19 mouse cellular contexts compared by ENCODE assay signal in genomic region chr9:105947577-105947976, GRCm38 (mm10). TPM values are rescaled to one million over a fixed set of nuclear protein-coding genes. Genes with fewer than 3 reads are reported as not detected.
DNase-seq lines count a peak whose midpoint lies in the region; ATAC-seq and TF ChIP-seq lines count a peak whose summit lies in the region.
"Had no signal": no experiment of that assay in that cellular context is flagged by ENCODE, and none has a peak within 500 bp of the region (broad histone marks: within the 10 kb centered on the region; RNA-seq: fewer than 3 reads in every experiment).

No protein-coding gene starts in this region.

- no peak for TF ChIP-seq POLR2A in lung, adult 2 months (IDR thresholded peaks at IDR 0.05; ENCODE audit: borderline replicate concordance, extremely low read depth, low read depth, low read length)

- no peaks in the 10 kb centered on the region for H3K4me1 ChIP-seq in lung, adult 2 months (ENCODE audit: control insufficient read depth, insufficient read depth, low read length)
- H3K4me1 ChIP-seq: embryonic facial prominence, embryonic 15.5 days; midbrain, embryonic 15.5 days had no signal

- 54% methylated on average over 3 of the region's 3 CpGs for WGBS in lung, adult 2 months

- no peak overlapping the region; the same call in 1 of the 2 replicates for H3K27ac ChIP-seq in left cerebral cortex, adult 2 months
- H3K27ac ChIP-seq: embryonic facial prominence, embryonic 15.5 days; midbrain, embryonic 15.5 days had no signal

- ATAC-seq in inflammation-experienced regulatory T-cells, adult 6 months, result no peak
- ATAC-seq: midbrain, embryonic 15.5 days had no signal

- intact Hi-C loops in left cerebral cortex, adult 2 months (cut with DNase I), result no loop called here

- DNase-seq in layer of hippocampus, adult 11-12 months (ENCODE audit: low spot score), result peak; percentile 65
- no peak for DNase-seq in layer of hippocampus, postnatal 10 days (ENCODE audit: low spot score in 2 of 2)
- peak; percentile 68 to 76 for DNase-seq in layer of hippocampus, adult 18-20 months (ENCODE audit: low spot score in 2 of 2)
- peak; percentile 38 to 44 for DNase-seq in left cerebral cortex, adult 2 months (ENCODE audit: extremely low spot score in 1 of 2, low spot score in 2 of 2)
- peak; percentile 36 to 57 for DNase-seq in right cerebral cortex, postnatal 36 days (ENCODE audit: low spot score in 2 of 2)
- DNase-seq in retina, embryonic 14.5 days (ENCODE audit: low spot score), result no peak
- DNase-seq in lung, adult 2 months, result no peak
- DNase-seq: cerebellum, adult 2 months; gastrocnemius, postnatal 25 days; heart, postnatal 36 days; kidney, adult 8-10 months; lung, embryonic 14.5 days; thymus, postnatal 36 days had no signal

- no peak overlapping the region for H3K4me3 ChIP-seq in left cerebral cortex, adult 2 months
- no peak overlapping the region for H3K4me3 ChIP-seq in lung, adult 2 months (replicated peaks; ENCODE audit: extremely low read depth, low read depth, low read length)
- H3K4me3 ChIP-seq: embryonic facial prominence, embryonic 15.5 days; midbrain, embryonic 15.5 days had no signal

- no peak for TF ChIP-seq CTCF in left cerebral cortex, adult 2 months (IDR thresholded peaks at IDR 0.05)
- TF ChIP-seq CTCF in lung, adult 2 months (IDR thresholded peaks at IDR 0.05; ENCODE audit: insufficient read depth, low read length), result no peak

RNA-seq across cellular contexts. Expression of gene Col6a5, which starts 12.9 kb away (rescaled TPM):
- total RNA-seq in layer of hippocampus, postnatal 10 days (2021), result 1 to 10 TPM; 1.4 to 2.8 TPM
- 1 to 10 TPM in 1 of 2 experiments, under 1 TPM in 1; 0.72 to 1.0 TPM for total RNA-seq in layer of hippocampus, adult 18-20 months (2021)
- under 1 TPM; 0.42 to 0.66 TPM for total RNA-seq in left cerebral cortex, adult 2 months (2021)
- 0.41 and 1.0 TPM in 2 replicates for polyA plus RNA-seq in lung, adult 2 months (2012; rRNA removed)
- not detected for polyA plus RNA-seq in inflammation-experienced regulatory T-cells, adult 6 months (2017; shearing (Covaris generic))
- total RNA-seq: megakaryocyte progenitor cell, adult 5-6 weeks had no signal
- polyA plus RNA-seq: forebrain, embryonic 11.5 days; heart, embryonic 11.5 days had no signal

Comparison
In these comparisons a context has a peak if more than half of its experiments do, and no peak if none do; other contexts are left out.
1. DNase-seq: peak in layer of hippocampus, adult 11-12 months (single experiment), layer of hippocampus, adult 18-20 months (2 of 2), left cerebral cortex, adult 2 months (2 of 2) and right cerebral cortex, postnatal 36 days (2 of 2); none in layer of hippocampus, postnatal 10 days (0 of 2), retina, embryonic 14.5 days (single experiment) and lung, adult 2 months (single experiment).